ENCODE assay signal across 23 mouse cellular contexts in the genomic region with DNA sequence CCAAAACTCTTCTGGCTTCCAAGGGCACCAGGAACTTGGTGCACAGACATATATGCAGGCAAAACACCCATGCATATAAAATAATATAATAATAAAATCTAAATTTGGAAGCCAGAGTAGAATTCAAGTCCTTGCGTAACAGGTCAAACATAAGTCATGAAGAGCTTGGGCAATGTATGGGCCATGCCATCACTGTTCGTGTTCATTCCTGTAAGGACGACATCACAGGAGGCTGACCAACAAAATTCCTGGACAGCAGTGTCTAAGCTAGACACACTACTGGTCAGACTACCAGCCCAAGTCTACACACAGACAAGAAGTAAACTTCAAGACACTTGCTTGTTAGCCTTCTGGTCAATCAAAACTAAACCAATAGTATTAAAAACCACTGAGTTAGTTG. TPM values are rescaled to one million over a fixed set of nuclear protein-coding genes. Genes with fewer than 3 reads are reported as not detected.
DNase-seq lines count a peak whose midpoint lies in the region; ATAC-seq lines count a peak whose summit lies in the region.
"Had no signal": no experiment of that assay in that cellular context is flagged by ENCODE, and none has a peak within 500 bp of the region (broad histone marks: within the 10 kb centered on the region; RNA-seq: fewer than 3 reads in every experiment).

No protein-coding gene starts in this region.

- H3K4me2 ChIP-seq in liver, embryonic 15.5 days: peak overlapping the region; percentile 18; the same call in 1 of the 2 replicates
- H3K4me2 ChIP-seq in forebrain, embryonic 14.5 days (ENCODE audit: low read length): no peak overlapping the region
- H3K4me2 ChIP-seq: forebrain, embryonic 15.5 days; heart, embryonic 11.5 days; heart, embryonic 15.5 days; hindbrain, embryonic 13.5 days had no signal

- WGBS in liver, embryonic 15.5 days (ENCODE audit: insufficient replicate concordance): 67% methylated on average over 3 of the region's 3 CpGs
- 95% methylated on average over 3 of the region's 3 CpGs for WGBS in forebrain, embryonic 14.5 days

- DNase-seq in fat pad, adult 2 months (ENCODE audit: extremely low read depth, low read depth, low spot score): peak; percentile 45
- DNase-seq in forebrain, embryonic 14.5 days (ENCODE audit: low spot score): no peak
- no peak for DNase-seq in thymus, postnatal 36 days
- DNase-seq in cerebellum, postnatal 36 days: no peak
- DNase-seq: adrenal gland, postnatal 14 days; B cell, adult 2 months; cerebellum, adult 11-12 months; cerebellum, adult 9-10 months; cerebellum, postnatal 25 days; gastrocnemius, postnatal 14 days; heart, adult 2 months; heart, postnatal 14 days had no signal

- peaks cover 60% of the 10 kb centered on the region for H3K36me3 ChIP-seq in megakaryocyte, embryonic 14.5 days (replicated peaks; ENCODE audit: low read length)
- peaks cover 36% of the 10 kb centered on the region for H3K36me3 ChIP-seq in liver, embryonic 15.5 days (replicated peaks)
- no peaks in the 10 kb centered on the region for H3K36me3 ChIP-seq in forebrain, embryonic 14.5 days (ENCODE audit: control insufficient read depth, insufficient read depth, low read length)
- H3K36me3 ChIP-seq: forebrain, embryonic 15.5 days; heart, embryonic 15.5 days had no signal

- no peaks in the 10 kb centered on the region for H3K9me3 ChIP-seq in megakaryocyte, embryonic 14.5 days
- H3K9me3 ChIP-seq in liver, embryonic 15.5 days (replicated peaks): no peaks in the 10 kb centered on the region
- no peaks in the 10 kb centered on the region for H3K9me3 ChIP-seq in forebrain, embryonic 14.5 days (replicated peaks; ENCODE audit: control insufficient read depth, low read length)
- H3K9me3 ChIP-seq: forebrain, embryonic 10.5 days; forebrain, embryonic 15.5 days; heart, embryonic 15.5 days; hindbrain, embryonic 13.5 days had no signal

- H3K9ac ChIP-seq in liver, embryonic 15.5 days: no peak overlapping the region
- H3K9ac ChIP-seq in forebrain, embryonic 14.5 days (ENCODE audit: low read length): no peak overlapping the region
- H3K9ac ChIP-seq: forebrain, embryonic 15.5 days; heart, embryonic 15.5 days; hindbrain, embryonic 13.5 days had no signal

- peak overlapping the region; percentile 50 for H3K4me3 ChIP-seq in megakaryocyte, embryonic 14.5 days (replicated peaks)
- H3K4me3 ChIP-seq in liver, embryonic 15.5 days (replicated peaks): no peak overlapping the region
- H3K4me3 ChIP-seq in forebrain, embryonic 14.5 days (ENCODE audit: low read depth, low read length): no peak overlapping the region
- H3K4me3 ChIP-seq: forebrain, embryonic 10.5 days; forebrain, embryonic 15.5 days; heart, adult 2 months; heart, embryonic 15.5 days; hindbrain, embryonic 13.5 days had no signal

- no peak for ATAC-seq in megakaryocyte, adult 5-6 weeks (ENCODE audit: poor library complexity, severe bottlenecking)
- ATAC-seq in liver, embryonic 15.5 days (ENCODE audit: insufficient read depth): no peak
- ATAC-seq in forebrain, embryonic 14.5 days: no peak
- ATAC-seq: activated CD4-positive, CD25-positive, alpha-beta regulatory T cell, adult 4 months; forebrain, embryonic 15.5 days; hindbrain, postnatal 0 days; Patski had no signal

- peaks cover 80% of the 10 kb centered on the region for H3K4me1 ChIP-seq in megakaryocyte, embryonic 14.5 days
- peaks cover 86% of the 10 kb centered on the region for H3K4me1 ChIP-seq in liver, embryonic 15.5 days (replicated peaks)
- peaks cover 20% of the 10 kb centered on the region for H3K4me1 ChIP-seq in forebrain, embryonic 14.5 days (ENCODE audit: control insufficient read depth, insufficient read depth, low read length)

- no peaks in the 10 kb centered on the region for H3K27me3 ChIP-seq in megakaryocyte, embryonic 14.5 days (replicated peaks)
- no peaks in the 10 kb centered on the region for H3K27me3 ChIP-seq in liver, embryonic 15.5 days
- H3K27me3 ChIP-seq in forebrain, embryonic 14.5 days (replicated peaks; ENCODE audit: control insufficient read depth, insufficient read depth, low read length): no peaks in the 10 kb centered on the region
- H3K27me3 ChIP-seq: forebrain, embryonic 15.5 days; heart, embryonic 15.5 days; hindbrain, embryonic 13.5 days; Patski had no signal

- peak overlapping the region; percentile 29 for H3K27ac ChIP-seq in liver, embryonic 15.5 days (replicated peaks)
- no peak overlapping the region for H3K27ac ChIP-seq in forebrain, embryonic 14.5 days (ENCODE audit: low read depth, low read length)
- H3K27ac ChIP-seq: forebrain, embryonic 10.5 days; forebrain, embryonic 15.5 days; heart, adult 2 months; heart, embryonic 15.5 days; hindbrain, embryonic 13.5 days; hindbrain, postnatal 0 days had no signal

RNA-seq across cellular contexts. Expression of a gene that starts 5.0 kb away (rescaled TPM):
- polyA plus RNA-seq in megakaryocyte, embryonic 14.5 days (2012; ENCODE audit: insufficient read depth, low replicate concordance): 176 and 178 TPM in 2 replicates
- 1,230 and 1,275 TPM in 2 replicates for total RNA-seq in megakaryocyte, adult 5-6 weeks (2015)
- 215 and 239 TPM in 2 replicates for total RNA-seq in megakaryocyte, adult 5-6 weeks (2017)
- polyA plus RNA-seq in liver, embryonic 15.5 days (2015; fragmentation: Nextera tagmentation; extraction: Ambion mirVana): 155 and 162 TPM in 2 replicates
- polyA plus RNA-seq in forebrain, embryonic 14.5 days (2014; fragmentation: Nextera tagmentation; extraction: Ambion mirVana): 383 and 409 TPM in 2 replicates

RNA-seq across cellular contexts. Expression of a gene that starts 58.5 kb away (rescaled TPM):
- 5.3 and 8.6 TPM in 2 replicates for polyA plus RNA-seq in megakaryocyte, embryonic 14.5 days (2012; ENCODE audit: insufficient read depth, low replicate concordance)
- total RNA-seq in megakaryocyte, adult 5-6 weeks (2015): 16.0 and 16.1 TPM in 2 replicates
- total RNA-seq in megakaryocyte, adult 5-6 weeks (2017): 27.0 and 36.3 TPM in 2 replicates
- polyA plus RNA-seq in liver, embryonic 15.5 days (2015; fragmentation: Nextera tagmentation; extraction: Ambion mirVana): 8.3 and 9.3 TPM in 2 replicates
- polyA plus RNA-seq in forebrain, embryonic 14.5 days (2014; fragmentation: Nextera tagmentation; extraction: Ambion mirVana): 9.7 and 11.2 TPM in 2 replicates
